Mouse (Mus musculus) kidney, postnatal 0 days (tissue): ENCODE data around the gene Hyou1. TPM values are rescaled to one million over a fixed set of nuclear protein-coding genes. Genes with fewer than 3 reads are reported as not detected.
"Not testable (repeated sequence)": the region's sequence is repeated elsewhere in the genome, so short reads cannot be mapped to it uniquely, and the experiment has no call there.

Experiments
- ATAC-seq: fragments of 200-750 bp; cut with Nextera tagmentation; replicated peaks from 2 replicates; pipeline ENCODE4 v1.8.0; 2017; ENCODE audit warnings: low read depth, moderate number of reproducible peaks, moderate TSS enrichment, moderate library complexity; ENCODE audit not compliant: low FRiP score
- DNase-seq: peaks from one replicate; pipeline ENCODE4 v3.0.0-alpha.2; 2016; ENCODE audit warnings: low spot score
- H3K27ac ChIP-seq: fragments of 300-500 bp; sonication (generic); 2 replicates; pipeline ENCODE4 v1.5.1; 2014; ENCODE audit warnings: mild to moderate bottlenecking
- H3K27me3 ChIP-seq: fragments of 300-500 bp; sonication (generic); 2 replicates; pipeline ENCODE4 v1.6.1; 2014; ENCODE audit warnings: low read length, mixed read lengths; ENCODE audit not compliant: insufficient read depth
- H3K36me3 ChIP-seq: fragments of 300-500 bp; sonication (generic); 2 replicates; pipeline ENCODE4 v1.6.1; 2014; ENCODE audit warnings: low read length, mixed read lengths; ENCODE audit not compliant: insufficient read depth
- H3K4me1 ChIP-seq: fragments of 300-500 bp; sonication (generic); replicated peaks from 2 replicates; pipeline ENCODE4 v1.6.1; 2014; ENCODE audit warnings: antibody characterized with exemption, low read length, mixed read lengths; ENCODE audit not compliant: insufficient read depth
- H3K4me2 ChIP-seq: fragments of 300-500 bp; sonication (generic); 2 replicates; pipeline ENCODE4 v1.6.1; 2014; ENCODE audit warnings: mild to moderate bottlenecking, low read length, moderate library complexity, mixed read lengths
- H3K4me3 ChIP-seq: fragments of 300-500 bp; sonication (generic); replicated peaks from 2 replicates; pipeline ENCODE4 v1.5.1; 2014; ENCODE audit warnings: low read depth, low read length
- H3K9ac ChIP-seq: fragments of 300-500 bp; sonication (generic); 2 replicates; pipeline ENCODE4 v1.6.1; 2014; ENCODE audit warnings: low read depth, low read length
- H3K9me3 ChIP-seq: fragments of 300-500 bp; sonication (generic); replicated peaks from 2 replicates; pipeline ENCODE4 v1.6.1; 2016; ENCODE audit warnings: low read length, inconsistent platforms, mixed read lengths
- CTCF ChIP-seq: IDR thresholded peaks from 2 replicates; pipeline ENCODE4 v1.5.1; 2016; ENCODE audit warnings: antibody characterized with exemption, low read depth, mild to moderate bottlenecking, moderate library complexity
- WGBS: fragments of 180-500 bp; shearing (Covaris S2); extraction: QIAGEN DNeasy Blood & Tissue Kit; methylation state at CpG from one replicate; pipeline ENCODE4 v1.1.7; 2014; 5-methylcytosine and 5-hydroxymethylcytosine counted together
- polyA plus RNA-seq: library from polyadenylated mRNA; unstranded; fragments of >200 nt; fragmentation: Nextera tagmentation; extraction: Ambion mirVana; gene quantifications from 2 replicates; pipeline ENCODE4 v1.2.1, GENCODE M21; 2015

The Hyou1 gene
- polyA plus RNA-seq, 1 experiment from 2014 or later = 22.1 TPM

DNA sequence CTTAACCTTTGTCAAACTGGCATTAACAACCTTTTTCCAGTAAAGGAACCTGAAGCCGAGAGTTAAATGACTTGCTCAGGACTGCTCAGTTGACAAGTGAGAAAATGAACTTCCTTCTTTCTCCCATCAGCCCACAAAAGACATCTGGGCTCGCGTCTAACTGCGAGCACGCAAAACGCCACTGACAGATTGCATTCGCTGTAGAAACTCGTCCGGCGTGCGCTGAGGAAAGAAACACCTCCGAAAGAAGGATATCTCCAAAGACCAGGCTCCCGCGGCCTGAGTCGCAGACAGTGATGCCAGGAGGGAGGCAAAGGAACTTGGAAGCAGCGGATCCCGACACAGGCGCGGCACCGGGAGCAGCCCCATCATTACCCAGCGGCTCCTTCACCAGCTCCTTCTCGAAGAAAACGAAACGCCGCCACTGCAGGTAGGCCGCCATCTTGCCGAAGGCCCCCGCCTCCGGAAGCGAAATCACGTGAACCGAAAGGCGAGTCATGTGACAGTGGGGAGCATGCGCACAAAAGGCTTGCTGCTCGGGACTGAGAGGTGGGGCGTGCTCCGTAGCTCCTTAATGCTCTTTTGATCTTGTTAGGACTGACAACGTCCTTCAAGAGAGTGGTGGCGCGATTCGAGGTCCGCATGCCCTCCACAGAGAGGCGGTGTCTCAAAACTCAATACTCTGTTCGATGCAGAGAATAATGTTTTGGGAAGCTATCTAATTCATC is 17.9 kb upstream of the Hyou1 start, which contains the start of gene Vps11:
Gene Vps11 (minus strand): TSS at position 481 of the 728 bp plus-strand sequence.
- H3K9me3 ChIP-seq = no peaks in the 10 kb centered on the region
- H3K27me3 ChIP-seq = no peaks in the 10 kb centered on the region
- H3K4me2 ChIP-seq = peak within 1 kb of the TSS; percentile 90
- H3K9ac ChIP-seq = peak within 1 kb of the TSS; percentile 80
- no peak; the same call in 1 of the 2 replicates for TF ChIP-seq CTCF
- H3K4me1 ChIP-seq = 0 out of 2 replicates have a peak, but pooled peaks cover 7% of the 10 kb centered on the region
- H3K27ac ChIP-seq = peak within 1 kb of the TSS; percentile 76
- peak within 1 kb of the TSS; percentile 92 for H3K4me3 ChIP-seq
- under 1% methylated on average over 44 of the region's 44 CpGs for WGBS
- ATAC-seq (peak; percentile 91), DNase-seq (peak; percentile 99)
- H3K36me3 ChIP-seq = peaks cover 20% of the 10 kb centered on the region

- H3K9ac ChIP-seq, H3K9me3 ChIP-seq, H3K27me3 ChIP-seq, DNase-seq, ATAC-seq, H3K4me1 ChIP-seq: not testable (repeated sequence)
- H3K36me3 ChIP-seq = peaks cover 14% of the 10 kb centered on the region
- peak overlapping the region; percentile 92 for H3K4me3 ChIP-seq
- peak overlapping the region; percentile 76; the same call in 1 of the 2 replicates for H3K27ac ChIP-seq
- H3K4me2 ChIP-seq = peak overlapping the region; percentile 90
- WGBS = 45% methylated on average over 4 of the region's 4 CpGs
Measured at GRCm38 (mm10) chr9:44361931-44362330, 17.4 kb upstream of the Hyou1 start.

DNA sequence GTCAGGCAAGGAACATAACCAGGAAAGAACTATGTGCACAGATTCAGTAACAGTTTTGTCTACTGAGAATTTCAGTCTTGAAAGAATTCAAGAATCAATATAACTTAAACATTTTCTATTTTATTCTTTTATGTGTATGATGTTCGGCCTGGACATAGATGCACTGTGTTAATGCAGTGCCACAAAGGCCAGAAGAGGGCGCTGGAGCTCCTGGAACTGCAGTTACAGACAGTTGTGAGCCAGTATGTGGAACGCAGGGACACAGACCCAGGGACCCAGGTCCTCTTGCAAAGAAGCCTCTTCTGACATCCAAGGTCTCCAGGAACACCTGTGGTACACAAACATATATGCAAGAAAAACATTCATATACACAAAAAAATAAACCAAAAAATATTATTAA is 14.8 kb upstream of the Hyou1 start:
- DNase-seq = no peak
- Histone ChIP-seq H3K27ac (no peak overlapping the region), H3K4me2 (no peak overlapping the region), H3K9me3 (no peaks in the 10 kb centered on the region), H3K9ac (no peak overlapping the region), H3K4me3 (no peak overlapping the region), H3K4me1 (0 out of 2 replicates have a peak, but pooled peaks cover 7% of the 10 kb centered on the region), H3K36me3 (no peaks in the 10 kb centered on the region), H3K27me3 (no peaks in the 10 kb centered on the region)
- peak; percentile 49 for TF ChIP-seq CTCF
- WGBS = 70% methylated on average over 3 of the region's 3 CpGs
- no peak for ATAC-seq

DNA sequence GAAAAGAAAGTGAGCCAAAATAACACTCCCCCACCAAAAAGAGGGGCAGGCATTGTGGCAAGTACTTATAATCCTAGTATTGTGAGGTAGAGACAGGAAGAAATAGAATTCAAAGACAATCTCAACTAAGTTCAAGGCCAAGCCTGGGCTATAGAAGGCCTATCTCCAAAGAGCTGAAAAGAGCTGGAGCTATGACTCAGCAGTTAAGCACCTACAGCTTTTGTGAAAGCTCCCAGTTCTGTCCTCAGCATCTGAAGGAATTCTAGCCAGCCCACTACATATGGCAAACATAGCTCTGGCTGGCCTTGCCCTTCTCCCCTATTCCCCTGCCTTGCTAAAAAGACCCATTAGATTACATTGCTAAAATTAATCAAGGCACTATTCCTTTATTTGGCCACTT is 5.9 kb upstream of the Hyou1 start:
- Histone ChIP-seq H3K27ac (no peak overlapping the region), H3K9ac (no peak overlapping the region), H3K36me3 (no peaks in the 10 kb centered on the region), H3K4me3 (no peak overlapping the region), H3K27me3 (no peaks in the 10 kb centered on the region), H3K9me3 (no peaks in the 10 kb centered on the region), H3K4me2 (no peak overlapping the region), H3K4me1 (no peaks in the 10 kb centered on the region; the same call in 1 of the 2 replicates)
- DNase-seq (no peak), ATAC-seq (no peak)
- no peak for TF ChIP-seq CTCF

DNA sequence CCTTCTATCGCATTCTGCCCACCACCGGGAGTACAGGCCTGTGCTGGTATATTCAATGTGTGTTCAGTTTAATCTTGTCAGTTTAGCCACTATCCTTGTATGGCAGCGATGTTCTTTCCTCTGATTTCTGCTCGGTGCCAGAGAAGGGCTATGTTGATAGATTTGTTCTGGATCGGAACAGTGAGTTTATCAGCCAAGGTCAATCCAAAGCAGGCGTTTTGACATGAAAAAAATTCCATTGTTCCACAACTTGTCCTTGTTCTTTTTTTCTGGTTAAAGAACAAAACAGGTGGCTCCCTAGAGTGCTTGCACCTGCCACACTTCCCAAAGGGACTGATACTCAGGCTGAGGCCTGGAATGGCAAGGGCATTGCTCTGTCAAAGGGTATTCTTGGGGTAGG is 3.1 kb upstream of the Hyou1 start:
- ATAC-seq (no peak), DNase-seq (no peak)
- H3K27me3 ChIP-seq = no peaks in the 10 kb centered on the region
- H3K9me3 ChIP-seq = no peaks in the 10 kb centered on the region
- TF ChIP-seq CTCF = no peak
- WGBS = 89% methylated on average over 6 of the region's 6 CpGs
- H3K36me3 ChIP-seq = no peaks in the 10 kb centered on the region
- no peak overlapping the region for H3K4me2 ChIP-seq
- peaks cover 6% of the 10 kb centered on the region; the same call in 1 of the 2 replicates for H3K4me1 ChIP-seq
- no peak overlapping the region for H3K9ac ChIP-seq
- H3K4me3 ChIP-seq = no peak overlapping the region
- no peak overlapping the region for H3K27ac ChIP-seq

- H3K27me3 ChIP-seq, H3K9me3 ChIP-seq, H3K4me3 ChIP-seq, H3K4me1 ChIP-seq, H3K4me2 ChIP-seq, H3K27ac ChIP-seq, H3K9ac ChIP-seq, DNase-seq, ATAC-seq: not testable (repeated sequence)
- WGBS = 85% methylated on average over 2 of the region's 2 CpGs
- peaks cover 11% of the 10 kb centered on the region; the same call in 1 of the 2 replicates for H3K36me3 ChIP-seq
Measured at GRCm38 (mm10) chr9:44377335-44377734, 2.0 kb upstream of the Hyou1 start.
